Mouse (Mus musculus): ENCODE measurements at regions not wholly inside any gene's neighbourhood (a gene's known extent, or its start where the extent isn't known, plus 50 kb on each side); places are given as distances from the start of the nearest gene placed in this dataset.

- no peak for ATAC-seq (replicated peaks; ENCODE audit: poor library complexity, severe bottlenecking)
Observed at GRCm38 (mm10) chr6:52105031-52105593, 53.0 kb downstream of the Hoxa1 start.

- no peak for ATAC-seq (replicated peaks; ENCODE audit: poor library complexity, severe bottlenecking)
Observed at GRCm38 (mm10) chr6:52104141-52104540, 54.0 kb downstream of the Hoxa1 start.

- ATAC-seq (replicated peaks; ENCODE audit: poor library complexity, severe bottlenecking), result no peak
Observed at GRCm38 (mm10) chr6:52103661-52104060, 54.5 kb downstream of the Hoxa1 start.

DNA sequence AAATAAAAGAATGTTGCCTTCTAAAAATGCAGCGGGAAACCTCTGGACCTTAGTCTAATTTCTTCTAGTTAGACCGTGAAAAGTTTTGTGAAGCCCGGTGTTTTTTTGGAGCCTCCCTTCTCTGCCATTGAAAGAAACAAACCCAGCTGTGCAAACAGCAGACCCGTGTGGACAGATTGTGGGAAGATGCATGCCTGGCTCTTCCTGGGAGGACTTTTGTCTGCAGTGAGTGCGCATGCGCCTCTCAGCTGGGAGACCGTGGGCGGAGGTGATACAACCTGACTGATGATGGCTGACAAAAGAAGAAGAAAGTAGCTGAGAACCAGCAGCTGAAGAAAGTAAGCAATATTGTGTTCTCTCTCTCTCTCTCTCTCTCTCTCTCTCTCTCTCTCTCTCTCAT lies 55.4 kb downstream of the Hoxa1 start:
- no peak for ATAC-seq (replicated peaks; ENCODE audit: poor library complexity, severe bottlenecking)

GRCm38 (mm10) chr6:52102179-52102578 lies 55.9 kb downstream of the Hoxa1 start:
- ATAC-seq (replicated peaks; ENCODE audit: poor library complexity, severe bottlenecking), result no peak

DNA sequence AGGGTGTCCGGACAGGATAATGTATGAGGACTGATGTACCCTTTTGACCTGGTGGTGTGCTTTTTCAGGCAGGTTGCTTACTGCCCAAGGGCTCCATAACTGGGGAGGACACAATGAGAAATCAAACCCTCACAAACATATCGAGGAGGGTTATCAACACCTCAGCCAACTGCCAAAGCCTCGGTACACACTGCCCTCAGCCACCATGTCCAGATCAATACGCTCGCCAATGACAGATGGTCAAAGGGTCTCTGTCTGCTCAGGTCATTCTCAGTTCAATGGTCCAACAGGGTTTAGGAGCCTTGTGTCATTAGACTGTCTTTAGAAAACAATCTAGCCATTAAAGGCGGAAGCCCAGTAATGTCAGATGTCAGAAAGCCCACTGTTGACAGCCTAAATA lies 56.9 kb downstream of the Hoxa1 start:
- no peak for ATAC-seq (replicated peaks; ENCODE audit: poor library complexity, severe bottlenecking)

DNA sequence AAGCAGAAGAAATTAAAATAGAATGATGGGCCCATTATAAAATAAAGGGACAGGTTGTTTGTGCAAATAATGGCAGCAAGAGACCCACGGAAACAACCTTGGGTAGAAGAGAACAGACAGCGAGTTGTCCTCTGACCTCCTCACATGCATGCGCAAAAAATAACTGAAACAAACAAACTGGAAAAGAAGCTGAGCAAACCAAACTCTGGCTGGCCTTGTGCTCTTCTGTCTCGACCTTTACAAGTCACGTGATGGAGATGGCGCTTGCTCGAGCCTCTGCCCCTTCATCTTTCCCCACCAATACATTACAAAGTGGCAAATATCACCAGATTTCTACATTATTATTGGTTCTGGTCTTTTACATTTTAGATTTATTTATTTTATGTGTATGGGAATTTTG lies 59.3 kb downstream of the Hoxa1 start:
- ATAC-seq (replicated peaks; ENCODE audit: poor library complexity, severe bottlenecking), result no peak

GRCm38 (mm10) chr6:52095575-52095974 lies 62.5 kb downstream of the Hoxa1 start:
- no peak for ATAC-seq (replicated peaks; ENCODE audit: poor library complexity, severe bottlenecking)

DNA sequence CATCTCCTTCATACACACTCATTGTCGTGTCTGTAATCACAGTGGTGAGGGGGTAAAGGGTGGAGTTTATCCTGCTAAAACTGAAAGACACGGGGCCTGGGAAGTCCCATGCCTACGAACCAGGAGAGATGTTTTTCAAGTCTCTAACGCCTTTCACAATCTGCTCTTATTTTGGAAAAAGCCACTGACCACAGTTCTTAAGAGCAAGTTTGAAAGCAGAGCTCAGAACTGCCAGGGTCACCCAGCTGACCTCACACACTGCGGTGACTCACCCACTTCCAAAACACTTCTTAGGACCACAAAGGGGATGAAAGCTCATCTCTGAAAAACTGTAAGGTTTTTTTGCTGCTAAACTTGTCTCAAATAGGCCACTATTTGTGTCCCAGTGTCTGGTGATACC lies 66.7 kb downstream of the Hoxa1 start:
- ATAC-seq (replicated peaks; ENCODE audit: poor library complexity, severe bottlenecking), result no peak

DNA sequence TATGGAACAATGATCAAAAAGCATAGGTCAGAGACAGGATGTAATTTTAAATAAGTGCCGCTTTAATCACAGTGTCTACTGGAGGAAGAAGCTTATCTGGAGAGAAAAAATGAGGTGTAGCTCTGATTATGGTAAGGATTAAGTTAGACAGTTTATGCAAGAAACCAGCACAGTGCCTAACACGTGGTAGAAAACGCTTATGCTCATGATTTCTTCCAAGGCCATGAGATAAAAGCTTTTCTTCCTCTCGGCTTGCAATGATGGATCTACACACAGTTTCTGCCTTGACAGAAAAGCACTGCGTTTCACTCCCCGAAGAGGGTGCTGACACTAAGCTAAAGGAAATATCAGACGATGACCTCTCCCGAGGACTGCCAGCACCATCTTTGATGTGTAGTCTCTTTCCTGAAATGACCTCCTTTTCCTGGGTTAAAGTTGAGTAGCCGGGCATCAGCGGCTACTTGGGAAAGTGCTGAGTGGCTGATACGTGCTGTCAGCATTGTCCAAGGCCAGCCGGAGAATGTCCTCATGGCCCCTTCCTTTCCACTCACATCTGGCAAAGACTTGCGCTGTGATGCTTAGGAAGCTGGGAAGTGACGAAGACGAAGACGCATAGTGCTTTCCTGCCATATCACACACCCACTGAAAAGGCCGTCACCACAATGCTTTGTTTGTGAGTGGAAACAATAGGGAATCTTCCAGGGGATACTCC lies 72.0 kb downstream of the Hoxa1 start:
- no peak for ATAC-seq (replicated peaks; ENCODE audit: poor library complexity, severe bottlenecking)

- no peak for ATAC-seq (replicated peaks; ENCODE audit: poor library complexity, severe bottlenecking)
Observed at GRCm38 (mm10) chr6:52084622-52085021, 72.3 kb upstream of the Skap2 start.

DNA sequence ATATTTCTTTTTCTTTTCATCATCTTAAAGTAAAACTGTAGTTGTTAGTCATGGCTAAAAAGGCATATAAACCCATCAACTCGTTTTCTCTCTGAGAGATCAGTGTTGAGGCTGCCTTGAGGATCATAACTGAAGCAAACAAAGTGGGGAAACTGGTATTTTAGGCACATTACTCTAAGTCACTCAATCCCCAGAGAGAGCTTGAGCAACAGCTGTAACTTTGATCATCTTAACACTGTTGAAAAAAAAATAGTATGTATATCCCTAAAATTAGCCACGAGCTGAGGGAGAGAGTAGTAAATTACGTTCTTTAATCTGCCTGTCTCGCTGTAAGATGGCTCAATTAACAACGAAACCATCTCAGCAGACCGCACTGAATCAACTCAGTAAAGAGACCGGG lies 67.2 kb upstream of the Skap2 start:
- ATAC-seq (replicated peaks; ENCODE audit: poor library complexity, severe bottlenecking), result no peak

DNA sequence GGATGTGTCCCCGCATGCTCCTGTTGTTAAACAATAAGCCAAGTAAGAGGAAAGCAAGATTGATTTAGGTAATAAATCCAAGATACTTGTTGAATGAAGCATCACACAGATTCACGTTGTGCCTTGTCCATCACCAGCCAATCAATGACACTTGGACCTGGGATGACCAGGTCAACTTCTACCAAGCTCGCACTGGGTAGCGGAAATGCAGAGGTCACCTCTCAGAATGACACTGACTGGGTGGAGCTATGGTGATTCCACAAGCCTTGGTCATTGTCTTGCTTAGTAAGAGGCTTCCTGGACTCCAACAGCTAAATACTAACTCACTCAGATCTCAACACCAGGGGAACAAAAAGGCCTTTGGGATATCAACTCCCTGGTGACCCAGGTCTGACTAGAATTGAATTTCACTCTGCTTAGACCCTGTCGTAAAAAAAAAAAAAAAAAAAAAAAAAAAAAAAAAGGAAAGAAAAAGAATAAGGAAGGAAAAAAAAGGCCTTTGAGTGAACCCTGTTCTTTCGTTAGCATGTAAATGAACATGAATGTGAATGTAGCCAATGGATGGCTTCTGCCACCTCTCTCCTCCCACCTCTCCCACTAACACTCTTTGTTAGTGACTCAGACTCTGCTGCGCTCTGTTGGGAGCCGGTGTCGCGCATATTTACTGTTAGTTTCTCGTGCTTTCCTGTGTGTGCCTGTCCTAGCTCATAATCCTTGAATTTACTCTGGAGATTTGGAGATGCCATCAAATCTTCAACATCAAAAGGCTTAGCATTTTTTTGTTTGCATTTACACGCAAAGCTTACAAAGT lies 66.4 kb upstream of the Skap2 start:
- no peak for ATAC-seq (replicated peaks; ENCODE audit: poor library complexity, severe bottlenecking)

DNA sequence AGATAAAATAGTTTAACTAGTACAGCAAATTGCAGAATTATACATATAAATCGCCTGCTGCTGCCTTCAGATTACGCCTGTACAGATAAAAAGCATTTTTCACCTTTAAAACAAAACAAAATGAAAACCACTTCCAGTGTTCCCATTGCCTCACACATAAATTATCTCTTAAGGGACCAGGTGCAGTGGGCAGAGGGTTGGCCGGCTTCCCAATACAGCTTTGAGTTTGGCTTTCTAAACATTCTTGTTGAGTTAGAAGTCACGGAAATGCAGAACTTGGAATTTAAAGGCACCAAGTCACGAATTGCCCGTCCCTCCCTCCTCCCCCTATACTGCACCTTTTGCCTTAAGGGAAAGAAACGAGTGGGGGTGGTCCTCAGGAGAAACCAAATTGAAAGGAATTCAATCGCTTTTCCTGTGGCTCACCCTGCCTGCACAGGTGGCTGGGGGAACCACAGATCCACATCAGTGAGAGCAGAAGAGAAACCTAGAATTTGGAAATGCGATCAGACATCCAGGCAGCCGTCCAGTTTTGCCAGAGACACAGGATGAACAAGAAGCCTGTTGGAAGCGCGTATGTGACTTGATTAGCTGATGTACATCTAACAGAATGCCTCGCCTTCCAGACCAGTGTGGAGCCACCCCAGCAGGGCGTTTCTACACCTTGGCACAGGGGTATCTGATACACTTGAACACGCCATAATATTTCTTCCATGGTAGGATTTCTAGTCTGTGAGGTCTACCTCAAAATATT lies 64.0 kb upstream of the Skap2 start:
- ATAC-seq (replicated peaks; ENCODE audit: poor library complexity, severe bottlenecking), result no peak

- ATAC-seq (replicated peaks; ENCODE audit: poor library complexity, severe bottlenecking), result no peak
Observed at GRCm38 (mm10) chr6:52074904-52075303, 62.6 kb upstream of the Skap2 start.

GRCm38 (mm10) chr6:52067151-52067550 lies 54.8 kb upstream of the Skap2 start:
- ATAC-seq (replicated peaks; ENCODE audit: poor library complexity, severe bottlenecking), result no peak

- no peak for ATAC-seq (replicated peaks; ENCODE audit: poor library complexity, severe bottlenecking)
Observed at GRCm38 (mm10) chr6:52065652-52066051, 53.3 kb upstream of the Skap2 start.

DNA sequence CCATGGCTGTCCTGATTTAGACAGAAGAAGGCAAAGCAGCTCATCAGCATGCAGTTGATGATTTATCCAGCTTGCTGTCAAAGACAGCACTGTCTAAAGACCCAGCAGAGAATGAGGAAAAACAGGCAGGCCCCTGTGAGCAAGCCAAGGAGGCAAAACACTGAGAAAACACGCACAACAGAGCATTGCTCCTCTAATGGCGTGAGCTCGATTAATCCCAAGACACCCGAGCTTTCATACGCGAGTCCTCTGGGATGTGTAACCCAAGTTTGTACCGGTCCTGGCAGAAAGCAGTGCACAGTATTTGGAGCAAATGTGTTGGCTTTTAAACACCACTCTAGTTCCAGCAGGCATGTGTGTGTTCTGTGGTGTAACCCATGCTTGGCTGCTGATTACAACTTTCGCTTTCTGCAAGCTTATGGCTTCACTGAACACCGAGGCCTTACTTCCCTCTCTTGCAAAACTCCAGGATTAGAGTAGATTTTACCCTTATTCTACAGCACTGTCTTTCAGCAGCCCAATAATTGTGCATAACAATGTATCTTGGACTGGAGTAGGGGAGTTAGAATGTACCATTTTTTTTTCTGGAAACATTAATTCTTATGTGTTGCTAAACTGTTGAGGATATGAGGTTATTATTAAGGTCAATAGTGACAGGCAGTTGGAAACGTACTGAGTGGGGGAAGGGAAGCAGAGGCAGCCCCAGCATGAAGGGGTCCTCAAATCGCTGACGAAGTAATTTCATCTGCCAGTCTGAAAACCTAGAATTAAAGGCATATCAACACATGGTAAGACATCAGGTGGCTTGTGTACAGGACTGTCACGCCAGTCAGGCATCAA lies 52.0 kb upstream of the Skap2 start:
- ATAC-seq (replicated peaks; ENCODE audit: poor library complexity, severe bottlenecking), result peak; percentile 85
